Mouse (Mus musculus): ENCODE measurements around the gene Olfr314.
A peak's percentile ranks its signal among the peaks of the same experiment; 100 is the strongest.
"Not testable (repeated sequence)": the region's sequence is repeated elsewhere in the genome, so short reads cannot be mapped to it uniquely, and the experiment has no call there.

Olfr314 gene

DNA sequence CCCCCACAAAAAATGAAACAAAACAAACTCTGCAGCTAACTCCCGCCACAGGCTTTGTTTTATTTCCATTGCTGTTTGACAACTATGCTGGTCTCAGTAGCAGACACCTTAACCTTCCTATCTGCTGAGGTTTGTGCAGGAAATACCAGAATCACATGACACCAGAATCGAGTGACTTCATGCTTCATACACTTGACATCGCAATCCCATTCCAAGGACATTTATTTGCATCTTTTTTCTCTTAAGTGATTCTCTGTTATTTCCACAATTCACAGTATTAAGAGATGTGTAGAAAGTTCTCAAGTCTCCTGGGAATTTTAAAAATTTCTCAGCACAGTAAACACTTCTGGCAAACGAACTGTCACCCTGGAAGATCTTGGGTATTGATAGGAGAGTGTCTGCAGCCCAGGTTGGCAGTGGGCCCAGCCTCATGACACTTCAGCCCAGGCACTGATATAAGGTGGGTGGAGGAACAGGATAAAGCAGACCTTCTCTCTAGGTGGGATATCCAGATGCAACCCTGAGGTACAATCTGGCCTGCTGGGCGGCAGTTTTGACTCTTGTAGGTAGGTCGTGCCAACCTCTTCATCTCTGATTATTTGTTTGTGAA is at the start of gene Olfr314:
Gene Olfr314, plus strand, starts transcription at position 473 of the 610 bp plus-strand sequence.
- DNase-seq: no peak

DNA sequence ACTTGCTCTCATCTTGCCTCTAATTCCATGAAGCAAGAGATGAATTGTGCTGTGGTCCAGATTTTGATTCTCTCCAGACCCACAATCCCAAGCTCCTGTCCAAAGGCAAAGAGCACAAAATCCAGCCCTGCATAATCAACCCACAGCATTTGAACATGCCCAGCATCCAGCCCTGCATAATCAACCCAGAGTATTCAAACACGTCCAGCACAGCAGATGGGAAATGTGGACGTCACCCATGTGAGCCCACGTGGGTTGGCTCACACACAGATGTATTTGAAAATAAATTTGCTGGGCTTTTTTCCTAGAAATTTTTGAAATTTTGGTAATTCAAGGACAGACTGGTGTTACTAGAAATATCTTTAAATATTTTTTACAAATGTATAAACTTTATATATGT is 49.4 kb upstream of the Olfr314 start:
- peak; percentile 27 for DNase-seq

DNA sequence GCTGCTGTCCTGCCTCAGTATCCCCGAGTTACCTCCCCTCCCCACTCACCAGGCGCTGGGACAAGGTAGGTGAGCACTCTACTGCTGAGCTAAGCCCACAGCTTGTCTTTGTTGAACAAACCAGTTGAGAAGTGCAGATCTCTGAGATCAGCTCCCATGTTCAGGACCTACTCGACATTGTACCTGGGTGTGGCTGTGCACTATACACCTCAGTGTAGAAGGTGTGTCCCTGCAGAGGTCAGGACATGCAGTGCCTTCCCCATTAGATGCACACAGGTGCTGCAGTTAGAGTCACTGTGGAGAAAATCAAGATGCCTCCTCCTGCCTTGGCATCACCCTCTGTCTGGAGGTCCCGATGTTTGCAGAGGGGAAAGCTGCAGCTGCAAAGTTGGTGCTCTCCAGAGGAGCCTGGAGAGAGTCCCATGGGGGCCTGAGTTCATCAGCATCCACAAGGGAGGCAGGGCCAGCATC is 43.9 kb upstream of the Olfr314 start, which contains the start of gene Olfr317:
Gene Olfr317, minus strand, starts transcription at position 421 of the 471 bp plus-strand sequence.
- DNase-seq: no peak

DNA sequence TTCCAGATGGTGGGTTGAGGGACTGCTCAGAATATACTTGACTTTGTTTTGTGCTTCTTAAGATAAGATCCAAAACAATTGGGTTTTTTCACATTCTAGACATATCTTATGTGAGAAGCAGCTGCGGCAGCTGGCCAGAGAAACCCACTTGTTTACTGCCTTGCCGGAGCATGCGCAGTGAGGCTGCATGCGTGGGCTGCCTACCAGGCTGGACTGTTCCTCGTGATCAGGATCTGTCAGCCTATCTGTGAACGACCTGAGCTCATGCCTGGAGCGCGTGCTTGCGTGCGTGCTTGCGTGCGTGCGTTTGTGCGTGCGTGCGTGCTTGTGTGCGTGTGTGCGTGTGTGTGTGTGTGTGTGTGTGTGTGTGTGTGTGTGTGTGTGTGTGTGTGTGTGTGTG is 31.7 kb upstream of the Olfr314 start:
- DNase-seq: peak; percentile 36

DNA sequence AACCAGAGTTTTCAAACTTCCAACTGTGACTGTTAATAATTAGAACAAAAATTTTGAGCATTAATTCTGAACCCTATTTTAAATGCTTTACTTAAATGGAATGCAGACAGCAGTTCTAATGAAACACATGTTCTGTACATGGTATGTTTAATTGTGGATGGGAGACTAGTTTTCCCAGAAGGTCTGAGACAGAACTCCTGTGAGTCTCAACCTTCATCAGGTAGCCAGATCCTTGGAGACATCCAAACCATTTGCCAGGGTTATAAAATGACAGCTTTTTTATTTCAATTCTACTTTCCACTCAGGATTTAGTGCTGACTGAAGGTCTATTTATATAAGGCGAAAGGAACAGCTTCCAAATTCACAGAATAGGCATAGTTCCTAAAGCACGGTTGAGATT is 30.3 kb upstream of the Olfr314 start, which contains the start of gene Olfr316:
Gene Olfr316, plus strand, starts transcription at position 301 of the 400 bp plus-strand sequence.
- no peak for DNase-seq

DNA sequence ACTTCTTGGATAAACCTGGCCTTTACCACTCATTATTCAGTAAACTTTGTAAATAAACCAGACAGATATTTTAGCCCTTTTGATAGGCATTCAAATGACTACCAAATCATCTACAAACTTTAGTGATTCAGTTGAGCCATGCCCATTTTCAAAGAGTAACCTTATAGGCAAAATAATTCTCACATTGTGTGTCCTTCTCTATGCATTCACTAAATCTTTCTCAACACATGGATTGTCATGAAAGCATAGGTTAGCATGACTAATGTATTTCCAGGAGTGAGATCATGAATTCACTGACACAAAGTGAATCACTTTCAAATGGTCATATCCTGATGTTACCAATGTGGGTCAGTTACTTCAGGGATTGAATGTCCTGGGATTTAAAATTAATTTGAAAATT is 9.9 kb upstream of the Olfr314 start, which contains the start of gene Olfr315:
Gene Olfr315, plus strand, starts transcription at position 301 of the 400 bp plus-strand sequence.
- DNase-seq: no peak

DNA sequence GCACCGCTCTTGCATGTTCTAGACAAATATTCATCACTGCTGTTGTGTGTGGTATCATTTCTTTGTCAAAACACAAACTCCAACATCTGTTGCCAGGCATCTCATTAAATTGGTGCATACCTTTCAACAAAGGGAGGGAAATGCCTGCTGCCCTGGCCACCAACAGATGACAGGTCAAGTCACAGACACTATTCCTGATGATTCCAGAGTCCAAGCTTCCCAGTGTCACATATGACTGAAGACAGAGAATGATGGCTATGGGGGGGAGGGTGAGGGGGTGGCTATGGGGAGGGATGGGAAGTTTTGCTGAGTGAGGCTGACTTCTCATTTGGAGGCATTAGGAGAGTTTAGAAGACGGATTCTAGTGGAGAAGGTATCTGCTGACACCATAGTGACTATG is 1.4 kb downstream of the Olfr314 start:
- no peak for DNase-seq

DNA sequence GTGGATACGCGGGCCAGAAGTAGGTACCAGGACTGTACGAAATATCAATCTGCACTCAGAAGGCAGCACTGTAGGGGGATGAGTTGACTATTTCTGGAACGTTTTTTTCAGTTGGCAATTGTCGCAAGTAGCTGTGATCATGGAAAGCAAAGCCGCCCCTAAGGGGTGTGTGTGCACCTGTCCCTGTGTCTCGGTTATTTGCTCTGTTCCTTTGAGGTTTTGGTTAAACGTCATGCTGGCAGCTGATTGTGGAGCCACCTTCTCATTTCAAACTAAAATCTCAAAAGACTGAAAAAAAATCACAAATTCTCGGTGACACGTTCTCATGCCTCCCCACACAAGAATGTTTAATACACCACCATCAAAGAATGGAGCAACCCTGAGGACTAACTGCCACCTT is 4.9 kb downstream of the Olfr314 start:
- DNase-seq: no peak

DNA sequence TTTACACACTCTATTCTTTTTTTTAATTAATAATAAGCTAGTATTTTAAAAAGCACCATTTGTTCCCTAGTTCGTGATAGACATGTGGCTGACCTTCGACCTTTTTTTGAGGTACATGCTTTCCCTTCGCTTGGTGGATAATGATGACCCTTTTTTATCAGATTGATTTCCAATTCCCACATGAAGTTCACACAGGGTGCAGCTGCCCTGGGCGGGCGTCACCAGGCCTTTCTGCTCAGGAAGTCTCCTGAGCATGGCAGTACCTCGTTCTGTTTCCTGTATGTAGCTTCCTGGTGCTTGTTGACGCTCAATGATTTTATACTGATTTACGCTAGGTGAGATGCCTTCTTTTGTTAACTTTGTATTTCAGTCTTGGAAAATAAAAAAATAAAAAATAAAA is 5.6 kb downstream of the Olfr314 start:
- no peak for DNase-seq

DNA sequence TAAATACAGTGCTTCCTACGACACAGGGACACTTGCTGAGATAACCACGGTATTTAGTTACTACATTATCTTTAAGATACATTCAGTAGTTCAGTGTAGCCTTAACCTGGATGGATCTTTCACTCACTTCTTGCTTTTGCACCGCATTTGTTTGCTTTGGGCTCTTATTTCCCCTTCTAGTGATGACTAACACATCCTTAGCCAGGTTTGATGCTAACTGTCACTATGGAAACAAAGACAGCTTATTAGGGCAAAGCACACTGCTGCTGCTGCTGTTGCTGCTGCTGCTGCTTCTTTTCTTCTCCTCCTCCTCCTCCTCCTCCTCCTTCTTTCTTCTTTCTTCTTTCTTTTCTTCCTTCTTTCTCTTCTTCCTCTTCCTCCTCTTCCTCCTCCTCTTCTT is 6.8 kb downstream of the Olfr314 start:
- DNase-seq: no peak

DNA sequence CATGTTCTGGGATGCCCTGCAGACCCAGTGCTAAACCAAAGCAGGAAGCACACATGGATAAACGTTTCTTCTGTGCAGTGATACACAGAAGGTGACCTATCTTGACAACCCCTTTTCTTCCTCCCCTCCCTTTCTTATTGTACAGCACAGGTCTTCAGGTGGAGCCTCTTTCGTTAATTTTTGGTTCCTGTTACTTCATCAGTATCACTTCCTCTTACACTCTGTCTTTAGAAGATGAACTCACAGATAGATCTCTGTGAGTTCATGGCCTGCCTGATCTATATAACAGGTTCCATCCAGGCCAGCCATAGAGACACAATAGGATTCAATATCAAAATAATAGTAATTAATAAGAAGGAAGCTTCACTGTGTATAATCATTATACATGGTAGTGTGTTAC is 7.3 kb downstream of the Olfr314 start:
- DNase-seq: no peak

DNA sequence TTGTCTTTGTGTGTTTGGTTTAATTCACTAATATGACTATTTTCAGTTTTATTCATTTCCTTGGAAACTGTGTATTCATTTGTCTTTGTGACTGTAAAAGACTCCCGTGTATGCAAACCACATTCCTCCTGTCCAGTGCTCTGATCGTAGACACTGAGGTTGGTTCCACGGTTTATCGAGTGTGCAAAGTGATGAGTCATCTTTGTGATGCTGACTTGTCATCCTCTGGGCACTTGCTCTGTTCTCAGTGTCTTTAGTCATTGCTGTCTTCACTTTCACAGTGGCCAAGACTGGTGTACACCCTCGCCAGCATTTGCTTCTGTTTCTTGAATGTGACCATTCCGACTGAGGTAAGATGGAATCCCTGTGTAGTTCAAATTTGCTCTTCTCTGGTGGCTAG is 7.9 kb downstream of the Olfr314 start:
- no peak for DNase-seq

DNA sequence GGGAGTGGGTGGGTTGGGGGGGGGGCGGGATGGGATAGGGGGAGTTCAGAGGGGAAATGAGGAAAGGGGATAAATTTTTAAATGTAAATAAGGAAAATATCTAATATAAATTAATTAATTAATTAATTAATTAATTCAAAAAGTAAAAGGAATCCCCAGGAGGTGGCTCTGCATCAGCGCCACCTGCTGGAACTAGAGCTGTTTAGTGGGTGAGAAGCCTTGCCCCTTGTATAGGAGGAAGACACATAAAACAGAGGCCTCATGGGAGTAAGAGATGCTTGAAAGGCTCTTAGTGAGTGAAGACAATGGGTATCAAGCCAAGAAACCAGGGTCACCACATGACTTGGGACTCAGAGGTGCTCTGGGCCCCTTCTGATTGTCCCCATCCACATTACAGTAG is 13.1 kb downstream of the Olfr314 start:
- DNase-seq: no peak

DNA sequence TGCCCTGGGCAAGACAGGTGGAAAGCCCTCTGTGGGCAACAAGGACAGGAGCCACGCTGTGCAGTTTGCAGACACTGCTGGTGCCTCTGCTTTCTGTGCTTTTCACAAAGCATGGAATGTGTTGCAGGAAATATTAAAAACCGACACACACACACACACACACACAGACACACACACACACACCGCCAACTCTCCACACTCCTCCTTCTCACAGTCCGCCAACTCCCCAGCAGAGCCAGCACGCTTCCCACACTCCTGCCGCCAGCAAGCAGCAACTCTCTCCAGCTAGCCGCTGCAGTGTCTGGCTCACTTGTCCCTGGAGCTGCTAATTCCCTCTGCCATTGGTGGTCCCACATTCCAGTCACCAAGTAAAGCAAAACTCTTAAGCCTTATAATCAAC is 14.1 kb downstream of the Olfr314 start:
- peak; percentile 64 for DNase-seq

DNA sequence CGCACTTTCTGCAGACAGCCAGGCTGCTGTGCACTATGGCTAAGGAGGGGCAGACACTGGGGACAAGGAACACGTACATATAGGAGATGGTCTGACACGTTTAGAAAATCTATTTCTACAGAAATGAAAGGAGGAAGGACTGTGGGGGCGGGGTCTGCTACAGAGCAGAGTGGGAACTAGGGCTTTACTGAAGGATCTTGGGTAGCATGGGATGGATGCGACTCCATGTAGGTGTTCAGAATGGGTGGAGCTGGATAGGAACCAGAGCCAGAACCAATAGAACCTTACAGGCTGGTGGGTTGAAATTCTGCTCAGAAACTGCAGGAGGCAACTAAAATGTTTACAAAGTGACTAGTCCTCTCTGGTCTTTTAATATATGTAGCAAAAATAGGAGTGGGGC is 17.0 kb downstream of the Olfr314 start:
- DNase-seq: peak; percentile 27

DNA sequence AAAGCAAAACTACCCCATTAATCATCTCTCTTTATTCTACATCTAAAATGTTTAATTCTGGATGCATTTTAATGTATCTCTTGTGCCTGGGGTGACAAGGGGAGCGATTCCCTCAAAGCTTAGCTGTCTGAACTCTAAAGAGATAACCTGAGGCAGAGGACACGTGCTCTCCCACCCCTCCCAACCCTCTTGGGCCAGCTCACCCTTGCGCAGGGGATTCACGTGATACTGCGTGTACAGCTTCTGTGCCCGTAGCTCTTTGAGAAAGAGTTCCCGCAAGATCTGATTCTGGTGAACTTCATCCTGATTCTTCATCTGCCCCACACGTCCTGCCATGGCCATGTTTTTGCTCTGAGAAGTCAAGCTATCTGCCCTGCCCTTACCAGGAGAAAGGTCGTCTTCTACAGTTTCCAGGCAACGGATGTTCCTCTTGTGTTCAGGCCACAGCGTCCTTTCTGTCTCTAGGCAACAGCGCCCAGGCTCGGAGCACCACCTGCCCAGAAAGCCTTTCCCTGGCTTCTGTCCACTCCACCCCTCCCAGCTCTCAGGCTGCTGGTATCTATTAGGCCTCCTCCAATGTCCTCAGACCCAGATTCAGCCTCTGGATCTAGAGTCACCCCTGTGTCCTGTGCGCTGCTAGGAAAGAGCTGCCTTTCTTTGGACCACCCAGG is 18.9 kb downstream of the Olfr314 start, which contains the start of gene Fam183b:
Gene Fam183b, minus strand, starts transcription at position 403 of the 671 bp plus-strand sequence.
- DNase-seq: no peak

DNA sequence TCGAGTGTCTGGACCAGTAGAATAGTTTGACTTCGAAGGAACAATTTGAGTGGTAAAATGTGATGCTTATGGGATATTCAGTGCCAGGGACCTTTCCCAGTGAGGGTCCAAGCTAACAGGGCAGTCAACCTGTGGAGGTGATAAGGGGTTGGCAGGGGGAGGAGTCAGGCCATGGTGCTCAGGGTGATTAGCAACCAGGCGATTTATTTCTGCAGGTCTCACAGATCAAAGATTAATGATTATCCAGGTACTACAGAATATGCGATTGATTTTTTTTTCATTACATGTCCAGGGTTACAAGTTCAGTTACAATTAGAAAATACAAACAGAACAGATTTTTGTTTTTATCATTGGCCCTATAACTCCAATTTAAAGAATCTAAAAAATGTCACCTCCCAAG is 21.1 kb downstream of the Olfr314 start:
- DNase-seq: no peak

DNA sequence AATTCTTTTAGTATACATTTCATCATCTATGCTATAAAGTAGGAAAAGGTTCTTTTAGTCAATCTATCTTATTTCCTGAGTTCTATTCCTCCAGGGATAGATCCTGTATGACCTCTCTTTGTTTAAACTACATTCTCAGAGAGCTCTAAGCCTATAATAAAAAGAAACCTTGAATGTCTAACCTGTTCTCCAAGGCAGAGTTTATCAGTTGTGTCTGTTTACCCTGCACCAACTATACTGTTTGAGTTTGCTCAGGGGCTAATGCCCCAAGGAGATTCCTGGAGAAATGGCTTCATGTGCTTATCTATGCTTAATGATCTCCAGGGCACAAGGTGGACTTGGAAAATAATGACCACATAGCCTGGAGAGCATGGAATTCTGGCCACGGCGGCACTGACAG is 21.6 kb downstream of the Olfr314 start:
- no peak for DNase-seq

DNA sequence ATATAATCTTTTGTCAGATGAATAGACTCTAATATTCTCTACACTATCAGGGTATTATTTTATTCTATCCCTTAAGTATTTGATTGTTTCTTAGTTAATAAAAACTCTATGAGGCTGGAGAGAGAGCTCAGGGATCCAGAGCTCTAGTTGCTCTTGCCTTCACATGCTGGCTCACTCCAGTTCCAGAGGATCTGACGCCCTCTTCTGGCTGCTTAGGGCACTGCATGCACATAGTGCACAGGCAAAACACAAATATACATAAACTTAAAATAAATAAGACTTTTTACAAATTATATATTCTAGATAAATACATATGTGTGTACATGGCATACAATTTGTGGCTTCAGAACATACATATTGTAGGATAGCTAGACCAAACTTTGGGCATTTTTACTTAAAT is 29.2 kb downstream of the Olfr314 start:
- no peak for DNase-seq

DNA sequence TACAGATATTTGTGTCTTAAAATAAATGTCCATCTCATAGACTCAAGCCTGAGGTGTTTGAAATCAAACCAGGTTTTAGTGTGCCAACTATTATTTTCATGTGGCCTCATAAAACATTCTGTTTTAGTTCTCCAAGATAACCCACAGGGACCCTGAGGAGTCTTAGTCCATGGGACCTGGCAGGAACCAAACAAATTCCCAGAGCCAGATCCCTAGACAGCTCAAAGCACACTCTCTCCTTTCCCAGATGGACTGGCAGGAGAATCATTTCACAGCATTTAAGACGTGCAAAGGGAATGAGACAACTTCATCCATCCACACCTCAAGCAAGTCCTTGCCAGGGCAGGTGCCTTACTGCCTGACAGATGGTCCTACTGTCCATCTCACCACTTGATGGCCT is 31.9 kb downstream of the Olfr314 start, which contains the start of gene Olfr313:
Gene Olfr313, plus strand, starts transcription at position 301 of the 400 bp plus-strand sequence.
- DNase-seq: not testable (repeated sequence)

DNA sequence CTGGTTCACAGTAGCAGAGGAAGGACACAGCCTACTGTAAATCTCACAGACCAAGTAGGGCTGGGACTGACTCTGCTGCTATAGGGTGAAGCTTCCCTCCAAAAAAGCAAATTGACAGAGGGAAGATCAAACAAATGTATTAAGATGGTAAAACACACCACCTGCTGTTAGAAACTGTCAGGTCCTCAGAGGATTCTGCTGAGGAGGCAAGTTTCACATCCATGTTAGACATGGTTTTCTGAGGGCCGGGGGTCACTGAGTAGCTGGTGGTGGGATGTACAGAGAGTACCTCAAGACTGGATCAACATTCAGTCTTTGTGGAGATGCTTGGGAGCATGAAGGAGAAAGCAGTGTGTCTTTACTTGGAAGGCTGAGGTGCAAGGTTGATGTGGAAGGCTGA is 32.9 kb downstream of the Olfr314 start:
- no peak for DNase-seq

DNA sequence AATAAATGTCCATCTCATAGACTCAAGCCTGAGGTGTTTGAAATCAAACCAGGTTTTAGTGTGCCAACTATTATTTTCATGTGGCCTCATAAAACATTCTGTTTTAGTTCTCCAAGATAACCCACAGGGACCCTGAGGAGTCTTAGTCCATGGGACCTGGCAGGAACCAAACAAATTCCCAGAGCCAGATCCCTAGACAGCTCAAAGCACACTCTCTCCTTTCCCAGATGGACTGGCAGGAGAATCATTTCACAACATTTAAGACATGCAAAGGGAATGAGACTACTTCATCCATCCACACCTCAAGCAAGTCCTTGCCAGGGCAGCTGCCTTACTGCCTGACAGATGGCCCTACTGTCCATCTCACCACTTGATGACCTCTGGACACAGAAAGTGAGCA is 46.2 kb downstream of the Olfr314 start, which contains the start of gene Olfr312:
Gene Olfr312, plus strand, starts transcription at position 301 of the 400 bp plus-strand sequence.
- not testable (repeated sequence) for DNase-seq

DNA sequence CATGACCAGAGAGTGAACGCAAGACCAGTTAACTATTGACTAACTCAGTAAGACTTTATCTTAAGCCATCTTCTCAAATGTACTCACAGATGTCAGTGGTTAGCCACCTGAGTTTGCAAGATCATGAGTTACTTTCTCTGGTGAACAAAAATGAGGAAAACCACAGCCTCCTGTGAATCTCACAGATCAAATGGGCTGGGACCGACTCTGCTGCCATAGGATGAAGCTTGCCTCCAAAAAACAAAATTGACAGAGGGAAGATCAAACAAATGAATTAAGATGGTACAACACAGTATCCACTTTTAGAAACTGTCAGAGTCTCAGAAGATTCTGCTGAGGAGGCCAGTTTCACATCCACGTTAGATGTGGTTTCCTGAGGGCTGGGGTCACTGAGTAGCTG is 47.0 kb downstream of the Olfr314 start:
- DNase-seq: no peak

DNA sequence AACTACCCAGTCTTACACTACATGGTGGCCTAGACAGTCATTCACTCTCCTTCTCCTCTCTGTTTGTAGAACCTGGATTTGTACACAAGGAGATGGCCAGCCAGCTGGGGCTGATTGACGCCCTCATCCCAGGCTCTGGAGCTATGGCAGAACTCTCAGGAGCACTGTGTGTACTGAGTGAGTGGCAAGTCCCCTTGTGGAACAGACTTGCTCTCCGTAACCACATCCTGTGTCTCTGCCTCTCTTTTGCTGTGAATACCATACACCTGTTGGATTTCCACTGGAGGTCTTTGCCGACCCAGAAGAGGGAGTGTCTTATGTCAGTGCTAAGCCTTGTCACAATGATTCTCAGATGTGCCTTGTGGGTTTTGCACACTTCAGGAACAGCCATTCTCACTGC is 49.8 kb downstream of the Olfr314 start:
- DNase-seq: not testable (repeated sequence)

Measured in right cerebral cortex, postnatal 14 days (tissue).